Mouse (Mus musculus): Measurements from ENCODE around the gene Gm20661. TPM values are rescaled to one million over a fixed set of nuclear protein-coding genes. Genes with fewer than 3 reads are reported as not detected.

Gm20661 gene
- polyA plus RNA-seq, 1 experiment from 2014 or later, result 4.5 TPM

DNA sequence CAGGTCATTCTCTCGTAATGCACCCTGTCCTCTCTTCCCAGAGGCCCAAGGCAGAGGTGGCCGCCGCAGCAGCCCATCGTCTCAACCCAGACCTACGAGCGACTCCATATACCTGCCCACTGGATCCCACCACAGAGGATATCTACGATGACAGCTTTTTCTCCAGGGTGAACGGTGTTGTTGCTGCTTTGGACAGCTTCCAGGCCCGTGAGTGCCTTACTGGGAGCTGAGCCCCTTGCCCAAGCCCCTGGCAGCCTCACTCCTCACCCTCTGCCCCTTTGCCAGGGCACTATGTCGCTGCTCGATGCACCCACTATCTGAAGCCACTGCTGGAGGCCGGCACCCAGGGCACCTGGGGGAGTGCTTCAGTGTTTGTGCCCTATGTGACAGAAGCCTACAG lies 4.0 kb upstream of the Gm20661 start:
- TF ChIP-seq CTCF (IDR thresholded peaks at IDR 0.05; ENCODE audit: low read depth), result no peak
- Histone ChIP-seq H3K36me3 (ENCODE audit: insufficient read depth) (peaks cover 5% of the 10 kb centered on the region; the same call in 1 of the 2 replicates), H3K27ac (ENCODE audit: low read depth) (no peak overlapping the region), H3K4me1 (ENCODE audit: insufficient read depth) (peaks cover 24% of the 10 kb centered on the region), H3K9ac (no peak overlapping the region), H3K4me3 (ENCODE audit: low read depth, low read length) (no peak overlapping the region), H3K9me3 (ENCODE audit: low read depth, low read length) (no peaks in the 10 kb centered on the region), H3K4me2 (no peak overlapping the region), H3K27me3 (ENCODE audit: insufficient read depth, low read length) (no peaks in the 10 kb centered on the region)
- DNase-seq (no peak), ATAC-seq (ENCODE audit: insufficient read depth) (no peak)
- 83% methylated on average over 12 of the region's 12 CpGs for WGBS

DNA sequence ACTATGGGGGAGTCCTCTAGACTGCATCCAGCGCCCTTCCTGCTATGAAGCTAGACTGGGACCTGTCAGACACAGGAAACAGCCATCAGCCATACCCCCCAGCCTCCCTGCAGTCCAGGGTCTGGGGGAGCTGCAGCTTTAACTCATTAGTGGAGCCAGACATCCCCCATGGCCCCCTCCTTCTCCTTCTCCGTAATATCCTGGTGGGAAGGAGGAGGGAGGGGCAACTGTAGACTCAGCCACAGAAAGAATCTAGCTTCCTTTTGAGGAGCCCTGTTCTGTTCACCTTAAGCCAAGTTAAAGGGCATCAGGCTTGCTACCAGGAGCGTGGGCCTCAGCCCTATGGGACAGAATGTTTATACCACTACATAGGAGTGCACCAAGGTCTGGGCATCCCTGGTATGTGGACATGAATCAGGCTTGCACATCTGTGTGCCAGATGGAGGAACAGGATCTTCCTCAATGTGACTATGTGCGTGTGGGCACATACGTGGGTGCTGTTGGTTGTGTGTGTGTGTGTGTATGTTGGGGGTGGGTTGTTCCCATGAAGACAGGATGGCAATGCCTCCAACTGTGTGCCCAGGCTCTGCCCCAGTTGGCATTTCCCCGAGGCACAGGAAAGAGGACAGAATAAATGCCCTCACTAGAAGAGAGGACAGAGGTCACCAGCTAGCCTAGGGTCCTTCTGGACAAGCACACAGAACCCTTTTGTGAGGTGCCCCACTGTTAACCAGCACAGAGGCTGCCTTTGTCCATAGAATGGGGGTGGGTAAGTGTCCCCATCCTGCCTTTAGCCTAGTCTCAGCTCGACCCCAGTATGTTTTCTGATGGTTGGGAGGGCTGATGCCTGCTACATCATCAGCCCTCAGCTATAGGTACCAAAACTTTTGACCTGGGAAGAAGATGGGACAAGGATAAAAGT lies 913 bp upstream of the Gm20661 start:
- DNase-seq, result peak; percentile 87
- H3K4me2 ChIP-seq, result peak overlapping the region; percentile 93
- no peaks in the 10 kb centered on the region for H3K9me3 ChIP-seq (ENCODE audit: low read depth, low read length)
- H3K36me3 ChIP-seq (ENCODE audit: insufficient read depth), result peaks cover 15% of the 10 kb centered on the region; the same call in 1 of the 2 replicates
- H3K27ac ChIP-seq (ENCODE audit: low read depth), result peak overlapping the region; percentile 100
- peak overlapping the region; percentile 74 for H3K9ac ChIP-seq
- H3K27me3 ChIP-seq (ENCODE audit: insufficient read depth, low read length), result no peaks in the 10 kb centered on the region
- H3K4me1 ChIP-seq (ENCODE audit: insufficient read depth), result peaks cover 25% of the 10 kb centered on the region
- WGBS, result 24% methylated on average over 6 of the region's 7 CpGs
- ATAC-seq (ENCODE audit: insufficient read depth), result peak; percentile 46
- peak overlapping the region; percentile 54 for H3K4me3 ChIP-seq (ENCODE audit: low read depth, low read length)
- TF ChIP-seq CTCF (IDR thresholded peaks at IDR 0.05; ENCODE audit: low read depth), result no peak

DNA sequence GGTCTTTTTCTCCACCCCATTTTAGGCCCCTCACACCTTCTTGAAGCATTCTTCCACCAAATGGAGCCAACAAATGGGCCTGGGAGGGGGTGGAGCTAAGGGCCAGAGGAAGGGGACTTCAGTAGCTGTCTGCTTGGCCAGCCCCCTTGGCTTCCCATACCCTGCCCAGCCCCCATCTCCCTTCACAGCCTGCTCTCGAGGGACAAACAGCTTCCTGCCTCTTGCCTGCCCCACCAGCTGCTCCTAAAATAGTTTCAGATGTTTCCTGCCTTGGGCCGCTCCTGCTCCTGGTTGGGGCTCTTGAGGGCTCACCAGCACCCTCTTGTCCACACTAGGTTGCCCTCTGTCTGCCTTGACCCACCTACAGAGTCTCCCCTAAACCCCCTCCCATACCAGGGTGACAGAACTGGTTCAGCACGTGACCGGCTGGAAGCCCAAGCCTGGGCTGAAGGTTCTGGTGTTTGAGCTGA lies 598 bp downstream of the Gm20661 start:
- ATAC-seq (ENCODE audit: insufficient read depth) (peak; percentile 74), DNase-seq (peak; percentile 93)
- peaks cover 15% of the 10 kb centered on the region; the same call in 1 of the 2 replicates for H3K36me3 ChIP-seq (ENCODE audit: insufficient read depth)
- peak overlapping the region; percentile 74 for H3K9ac ChIP-seq
- H3K4me1 ChIP-seq (ENCODE audit: insufficient read depth), result peaks cover 25% of the 10 kb centered on the region
- H3K27me3 ChIP-seq (ENCODE audit: insufficient read depth, low read length), result no peaks in the 10 kb centered on the region
- H3K27ac ChIP-seq (ENCODE audit: low read depth), result peak overlapping the region; percentile 100
- 1% methylated on average over 4 of the region's 4 CpGs for WGBS
- TF ChIP-seq CTCF (IDR thresholded peaks at IDR 0.05; ENCODE audit: low read depth), result no peak
- H3K4me3 ChIP-seq (ENCODE audit: low read depth, low read length), result peak overlapping the region; percentile 54
- H3K4me2 ChIP-seq, result peak overlapping the region; percentile 93
- H3K9me3 ChIP-seq (ENCODE audit: low read depth, low read length), result no peaks in the 10 kb centered on the region

DNA sequence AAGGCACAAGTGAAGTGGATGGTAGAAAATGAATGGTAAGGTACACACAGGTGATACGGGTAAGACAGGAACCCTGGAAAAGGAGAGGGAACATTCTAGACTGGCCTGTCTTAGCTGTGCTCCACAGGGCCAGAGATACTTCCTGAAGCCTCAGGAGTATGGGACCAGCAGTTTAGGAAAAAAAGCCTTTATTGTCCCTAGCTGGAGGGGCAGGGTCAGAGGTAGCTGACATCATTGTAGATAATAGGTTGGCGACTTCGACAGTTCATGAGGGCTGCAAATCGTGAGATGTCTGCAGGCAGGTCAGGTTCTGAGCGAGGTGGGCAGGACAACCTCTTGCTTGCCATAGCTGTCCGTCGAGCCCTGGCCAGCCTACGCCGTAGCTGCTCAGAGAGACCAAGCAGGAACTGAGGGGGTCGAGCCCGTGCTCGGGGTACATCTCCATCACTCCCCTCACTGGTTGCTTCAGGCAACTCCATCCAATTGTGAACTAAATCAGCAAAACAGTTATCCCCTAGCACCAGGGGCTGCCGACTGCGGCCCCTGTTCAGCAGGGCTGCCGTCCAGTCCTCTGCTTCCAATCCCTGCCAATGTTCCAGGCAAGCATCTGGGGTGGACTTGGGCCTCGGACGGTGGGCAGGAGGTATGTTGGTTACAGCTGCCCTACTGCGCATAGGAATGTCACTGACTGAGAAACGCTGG lies 1.3 kb downstream of the Gm20661 start:
- peak overlapping the region; percentile 93 for H3K4me2 ChIP-seq
- H3K9ac ChIP-seq, result peak overlapping the region; percentile 74
- 31% methylated on average over 19 of the region's 19 CpGs for WGBS
- H3K4me1 ChIP-seq (ENCODE audit: insufficient read depth), result peaks cover 25% of the 10 kb centered on the region
- TF ChIP-seq CTCF (IDR thresholded peaks at IDR 0.05; ENCODE audit: low read depth), result no peak
- no peaks in the 10 kb centered on the region for H3K27me3 ChIP-seq (ENCODE audit: insufficient read depth, low read length)
- H3K27ac ChIP-seq (ENCODE audit: low read depth), result peak overlapping the region; percentile 100
- ATAC-seq (ENCODE audit: insufficient read depth) (no peak), DNase-seq (peak; percentile 40)
- peaks cover 15% of the 10 kb centered on the region; the same call in 1 of the 2 replicates for H3K36me3 ChIP-seq (ENCODE audit: insufficient read depth)
- H3K9me3 ChIP-seq (ENCODE audit: low read depth, low read length), result no peaks in the 10 kb centered on the region
- peak overlapping the region; percentile 54 for H3K4me3 ChIP-seq (ENCODE audit: low read depth, low read length)

DNA sequence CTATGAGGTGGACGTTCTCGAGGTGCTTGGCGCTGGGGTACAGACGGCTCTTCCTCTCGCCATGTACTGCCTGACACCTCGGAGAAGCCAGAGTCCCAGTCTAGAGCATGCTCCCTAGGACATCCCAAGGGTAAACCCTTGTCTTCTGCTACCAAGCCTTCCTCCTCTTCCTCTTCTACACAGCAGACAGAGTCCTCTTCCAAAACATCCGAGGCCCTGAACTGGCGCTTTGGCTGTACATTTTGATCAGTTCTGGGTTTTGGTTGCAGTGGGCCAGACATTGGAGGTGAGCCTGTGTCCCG lies 1.8 kb downstream of the Gm20661 start:
- Histone ChIP-seq H3K4me1 (ENCODE audit: insufficient read depth) (peaks cover 25% of the 10 kb centered on the region), H3K9me3 (ENCODE audit: low read depth, low read length) (no peaks in the 10 kb centered on the region), H3K27me3 (ENCODE audit: insufficient read depth, low read length) (no peaks in the 10 kb centered on the region), H3K27ac (ENCODE audit: low read depth) (peak overlapping the region; percentile 100), H3K4me3 (ENCODE audit: low read depth, low read length) (peak overlapping the region; percentile 54), H3K4me2 (peak overlapping the region; percentile 93), H3K36me3 (ENCODE audit: insufficient read depth) (peaks cover 15% of the 10 kb centered on the region; the same call in 1 of the 2 replicates), H3K9ac (peak overlapping the region; percentile 74)
- no peak for TF ChIP-seq CTCF (IDR thresholded peaks at IDR 0.05; ENCODE audit: low read depth)
- 25% methylated on average over 9 of the region's 9 CpGs for WGBS
- DNase-seq, result no peak
- no peak for ATAC-seq (ENCODE audit: insufficient read depth)

DNA sequence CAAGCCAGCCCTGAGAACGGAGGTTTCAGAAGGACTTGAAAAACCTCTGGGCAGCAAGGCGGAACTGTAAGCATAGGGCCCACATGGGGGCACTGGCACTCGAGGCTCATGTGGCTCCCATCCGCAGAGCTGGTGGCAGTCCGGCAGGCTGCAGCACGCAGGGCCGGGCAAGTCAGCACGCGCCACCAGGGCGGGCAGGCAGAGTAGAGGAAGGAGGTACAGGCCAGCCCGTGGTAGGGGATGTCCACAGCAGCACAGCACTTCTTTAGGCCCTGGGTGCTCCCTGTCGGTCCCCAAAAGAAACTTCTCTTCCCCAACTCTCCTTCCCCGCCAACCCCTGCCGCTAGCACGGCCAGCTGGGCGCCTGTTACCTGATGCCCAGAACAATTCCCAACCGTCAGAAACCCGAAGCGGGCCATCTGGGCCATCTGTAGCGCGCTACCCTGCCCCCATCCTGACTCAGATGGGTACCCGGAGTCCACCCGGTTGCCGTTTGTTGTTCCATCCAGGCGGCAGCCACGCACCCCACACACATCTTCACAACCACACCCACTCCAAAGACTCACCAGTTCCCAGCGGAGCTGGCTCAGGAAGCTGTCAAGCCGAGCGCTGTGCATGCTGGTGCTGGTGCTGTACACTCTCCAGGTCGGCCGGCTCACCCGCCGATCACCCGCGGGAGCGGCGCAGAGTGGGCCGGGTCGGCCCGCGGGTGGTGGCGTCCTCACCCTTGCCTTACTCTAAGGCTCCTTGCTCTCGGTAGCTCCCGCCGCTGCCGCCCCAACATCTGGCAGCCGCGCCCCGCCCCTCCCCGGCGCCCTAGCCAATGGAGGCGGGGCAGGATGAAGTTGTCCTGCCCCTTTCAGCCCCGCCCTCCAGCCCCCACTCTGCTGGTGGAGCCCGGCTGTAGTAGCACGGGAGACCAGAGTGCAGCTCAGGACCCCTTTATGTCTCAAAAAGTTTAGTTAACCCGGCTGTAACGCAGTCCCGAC lies 2.6 kb downstream of the Gm20661 start, which contains the start of gene Inka1:
TSS of gene Inka1 (minus strand) at position 749 of the 989 bp plus-strand sequence.
- H3K4me1 ChIP-seq (ENCODE audit: insufficient read depth), result peaks cover 24% of the 10 kb centered on the region
- peak within 1 kb of the TSS; percentile 100 for H3K27ac ChIP-seq (ENCODE audit: low read depth)
- peak within 1 kb of the TSS; percentile 74 for H3K9ac ChIP-seq
- no peaks in the 10 kb centered on the region for H3K9me3 ChIP-seq (ENCODE audit: low read depth, low read length)
- ATAC-seq (ENCODE audit: insufficient read depth), result peak; percentile 42
- peak; percentile 94 for DNase-seq
- no peaks in the 10 kb centered on the region for H3K27me3 ChIP-seq (ENCODE audit: insufficient read depth, low read length)
- WGBS, result under 1% methylated on average over 58 of the region's 58 CpGs
- H3K4me2 ChIP-seq, result peak within 1 kb of the TSS; percentile 93
- H3K36me3 ChIP-seq (ENCODE audit: insufficient read depth), result peaks cover 15% of the 10 kb centered on the region; the same call in 1 of the 2 replicates
- TF ChIP-seq CTCF (IDR thresholded peaks at IDR 0.05; ENCODE audit: low read depth), result no peak; the same call in 1 of the 2 replicates
- peak within 1 kb of the TSS; percentile 54 for H3K4me3 ChIP-seq (ENCODE audit: low read depth, low read length)
